Mouse (Mus musculus): Measurements from ENCODE around the gene Tifa. TPM values are rescaled to one million over a fixed set of nuclear protein-coding genes. Genes with fewer than 3 reads are reported as not detected.

The Tifa gene
- total and polyA plus RNA-seq, 3 experiments = 1.4 to 3.2 (median 2.8) TPM

DNA sequence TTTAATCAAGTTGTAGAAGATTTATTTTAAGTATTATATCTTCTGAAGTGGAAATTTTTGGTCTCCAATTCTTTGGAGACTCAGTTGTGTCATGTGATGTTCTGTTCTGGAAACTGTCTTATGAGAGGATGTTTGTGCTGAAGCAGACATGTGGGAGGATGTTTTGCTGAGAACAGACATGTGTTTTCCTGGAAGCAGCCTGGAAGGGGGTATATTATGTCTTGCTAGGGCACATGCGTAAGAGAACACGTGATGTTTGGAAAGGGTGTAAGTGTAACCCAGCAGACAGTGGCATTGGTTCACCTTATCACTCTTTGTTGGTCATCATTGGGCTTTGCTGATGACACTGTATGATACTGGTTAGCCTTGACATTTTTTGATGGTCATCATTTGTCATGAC is 85.9 kb downstream of the Tifa start:
- Histone ChIP-seq H3K79me2 (replicated peaks; ENCODE audit: control insufficient read depth, extremely low read depth, insufficient read depth, poor library complexity, severe bottlenecking) (no peaks in the 10 kb centered on the region), H3K9ac (ENCODE audit: insufficient read depth, low read depth) (no peak overlapping the region), H3K9me3 (replicated peaks; ENCODE audit: low read length) (no peaks in the 10 kb centered on the region), H3K36me3 (replicated peaks in 1 of 2; ENCODE audit: control insufficient read depth in 1 of 2, insufficient read depth in 1 of 2, low read length in 1 of 2) (no peaks in the 10 kb centered on the region), H3K4me3 (replicated peaks in 1 of 3; ENCODE audit: low read depth in 2 of 3, low read length in 2 of 3, poor library complexity in 1 of 3) (no peak overlapping the region), H3K4me1 (ENCODE audit: control insufficient read depth in 1 of 2, insufficient read depth in 2 of 2) (no peaks in the 10 kb centered on the region), H3K27me3 (replicated peaks) (no peaks in the 10 kb centered on the region), H3K4me2 (ENCODE audit: insufficient read depth, low read depth, poor library complexity, severe bottlenecking) (no peak overlapping the region), H3K27ac (ENCODE audit: insufficient read depth, low read depth) (no peak overlapping the region)
- no peak for TF ChIP-seq POLR2A (IDR thresholded peaks at IDR 0.05; ENCODE audit: low read depth, low read length)
- TF ChIP-seq CTCF (conservative IDR thresholded peaks at IDR 0.05 in 1 of 2, IDR thresholded peaks at IDR 0.05 in 1 of 2; ENCODE audit: low read depth in 2 of 2, low read length in 2 of 2) = no peak
- no peak for TF ChIP-seq JUND (conservative IDR thresholded peaks at IDR 0.05; ENCODE audit: low read depth, low read length)
- no peak for TF ChIP-seq USF2 (conservative IDR thresholded peaks at IDR 0.05; ENCODE audit: low read depth, low read length)
- TF ChIP-seq ETS1 (conservative IDR thresholded peaks at IDR 0.05; ENCODE audit: low read depth, low read length) = no peak
- TF ChIP-seq ZMIZ1 (IDR thresholded peaks at IDR 0.05; ENCODE audit: low read depth, low read length) = no peak
- no peak for TF ChIP-seq MEF2A (IDR thresholded peaks at IDR 0.05; ENCODE audit: borderline replicate concordance, low read depth, low read length)
- DNase-seq (ENCODE audit: extremely low read depth) = no peak
- dilution Hi-C loops (cut with MboI; ENCODE audit: extremely low pct_ligation_motif_present, extremely low pct_unique_long_range_greater_than_20kb, low sequenced_read_pairs) (no loop called here), in situ Hi-C loops (cut with MboI; ENCODE audit: low pct_ligation_motif_present, low pct_unique_long_range_greater_than_20kb, low sequenced_read_pairs) (no loop called here)

DNA sequence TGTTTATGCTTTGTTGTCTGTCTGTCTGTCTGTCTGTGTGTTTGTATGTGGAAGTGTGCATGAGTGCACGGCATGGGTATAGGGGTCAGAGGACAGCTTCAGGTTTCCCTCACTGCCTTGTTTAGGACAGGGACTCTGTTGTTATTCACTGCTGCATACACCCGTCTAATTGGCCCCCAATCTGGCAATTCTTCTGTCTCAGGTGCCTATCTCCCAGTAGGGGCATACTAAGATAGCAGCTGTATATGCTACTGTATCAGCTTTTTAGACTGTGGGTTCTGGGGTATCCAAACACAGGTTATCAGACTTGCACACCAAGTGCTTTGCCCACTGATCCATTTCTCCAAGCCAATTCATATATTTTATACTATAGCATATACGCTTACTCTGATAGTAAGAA is 90.4 kb downstream of the Tifa start:
- H3K4me3 ChIP-seq (replicated peaks in 1 of 3; ENCODE audit: low read depth in 2 of 3, low read length in 2 of 3, poor library complexity in 1 of 3) = no peak overlapping the region
- no peaks in the 10 kb centered on the region for H3K36me3 ChIP-seq (replicated peaks in 1 of 2; ENCODE audit: control insufficient read depth in 1 of 2, insufficient read depth in 1 of 2, low read length in 1 of 2)
- H3K27ac ChIP-seq (ENCODE audit: insufficient read depth, low read depth) = no peak overlapping the region
- TF ChIP-seq BHLHE40 (IDR thresholded peaks at IDR 0.05; ENCODE audit: low read depth, low read length) (no peak), MAFK (IDR thresholded peaks at IDR 0.05; ENCODE audit: insufficient replicate concordance, low read length) (no peak), RAD21 (IDR thresholded peaks at IDR 0.05; ENCODE audit: low read depth, low read length) (no peak), HCFC1 (IDR thresholded peaks at IDR 0.05; ENCODE audit: low read depth, low read length) (no peak), MXI1 (IDR thresholded peaks at IDR 0.05; ENCODE audit: low read depth, low read length) (no peak), ZC3H11A (IDR thresholded peaks at IDR 0.05; ENCODE audit: low read depth, low read length) (no peak), CHD1 (IDR thresholded peaks at IDR 0.05; ENCODE audit: low read depth, low read length) (no peak), SMC3 (IDR thresholded peaks at IDR 0.05; ENCODE audit: low read depth, low read length) (no peak)
- H3K27me3 ChIP-seq (replicated peaks) = no peaks in the 10 kb centered on the region
- H3K9me3 ChIP-seq (replicated peaks; ENCODE audit: low read length) = no peaks in the 10 kb centered on the region
- no peaks in the 10 kb centered on the region for H3K79me2 ChIP-seq (replicated peaks; ENCODE audit: control insufficient read depth, extremely low read depth, insufficient read depth, poor library complexity, severe bottlenecking)
- dilution Hi-C loops (cut with MboI; ENCODE audit: extremely low pct_ligation_motif_present, extremely low pct_unique_long_range_greater_than_20kb, low sequenced_read_pairs) (no loop called here), in situ Hi-C loops (cut with MboI; ENCODE audit: low pct_ligation_motif_present, low pct_unique_long_range_greater_than_20kb, low sequenced_read_pairs) (no loop called here)
- no peak overlapping the region for H3K9ac ChIP-seq (ENCODE audit: insufficient read depth, low read depth)
- DNase-seq (ENCODE audit: extremely low read depth) = no peak
- H3K4me1 ChIP-seq (ENCODE audit: control insufficient read depth in 1 of 2, insufficient read depth in 2 of 2) = peaks cover 0 to 11% of the 10 kb centered on the region in 2 experiments; a peak in 1 of 4 replicates
- H3K4me2 ChIP-seq (ENCODE audit: insufficient read depth, low read depth, poor library complexity, severe bottlenecking) = no peak overlapping the region

- Histone ChIP-seq H3K27ac (ENCODE audit: insufficient read depth, low read depth) (no peak overlapping the region), H3K4me3 (replicated peaks in 1 of 3; ENCODE audit: low read depth in 2 of 3, low read length in 2 of 3, poor library complexity in 1 of 3) (no peak overlapping the region), H3K9ac (ENCODE audit: insufficient read depth, low read depth) (no peak overlapping the region), H3K4me1 (ENCODE audit: control insufficient read depth in 1 of 2, insufficient read depth in 2 of 2) (peaks cover 0 to 11% of the 10 kb centered on the region in 2 experiments; a peak in 1 of 4 replicates), H3K9me3 (replicated peaks; ENCODE audit: low read length) (no peaks in the 10 kb centered on the region), H3K79me2 (replicated peaks; ENCODE audit: control insufficient read depth, extremely low read depth, insufficient read depth, poor library complexity, severe bottlenecking) (no peaks in the 10 kb centered on the region), H3K4me2 (ENCODE audit: insufficient read depth, low read depth, poor library complexity, severe bottlenecking) (no peak overlapping the region), H3K36me3 (replicated peaks in 1 of 2; ENCODE audit: control insufficient read depth in 1 of 2, insufficient read depth in 1 of 2, low read length in 1 of 2) (no peaks in the 10 kb centered on the region), H3K27me3 (replicated peaks) (no peaks in the 10 kb centered on the region)
- dilution Hi-C loops (cut with MboI; ENCODE audit: extremely low pct_ligation_motif_present, extremely low pct_unique_long_range_greater_than_20kb, low sequenced_read_pairs) (no loop called here), in situ Hi-C loops (cut with MboI; ENCODE audit: low pct_ligation_motif_present, low pct_unique_long_range_greater_than_20kb, low sequenced_read_pairs) (no loop called here)
- no peak for TF ChIP-seq IRF4 (IDR thresholded peaks at IDR 0.05; ENCODE audit: low read depth, low read length)
- TF ChIP-seq BHLHE40 (IDR thresholded peaks at IDR 0.05; ENCODE audit: low read depth, low read length) = no peak
- no peak for TF ChIP-seq MAZ (IDR thresholded peaks at IDR 0.05; ENCODE audit: low read depth, low read length)
- no peak for TF ChIP-seq TCF12 (IDR thresholded peaks at IDR 0.05; ENCODE audit: low read depth, low read length)
- TF ChIP-seq POLR2AphosphoS2 (IDR thresholded peaks at IDR 0.05; ENCODE audit: low read depth, low read length) = no peak
- TF ChIP-seq NRF1 (IDR thresholded peaks at IDR 0.05; ENCODE audit: low read depth, low read length) = no peak
- TF ChIP-seq MYC (IDR thresholded peaks at IDR 0.05; ENCODE audit: low read depth, low read length) = no peak
- no peak for TF ChIP-seq JUND (conservative IDR thresholded peaks at IDR 0.05; ENCODE audit: low read depth, low read length)
- no peak for TF ChIP-seq RAD21 (IDR thresholded peaks at IDR 0.05; ENCODE audit: low read depth, low read length)
- no peak for TF ChIP-seq ZMIZ1 (IDR thresholded peaks at IDR 0.05; ENCODE audit: low read depth, low read length)
- no peak for TF ChIP-seq MEF2A (IDR thresholded peaks at IDR 0.05; ENCODE audit: borderline replicate concordance, low read depth, low read length)
- TF ChIP-seq JUN (IDR thresholded peaks at IDR 0.05; ENCODE audit: insufficient read depth, low read depth, low read length) = no peak
- TF ChIP-seq EP300 (IDR thresholded peaks at IDR 0.05; ENCODE audit: low read length) = no peak
- no peak for TF ChIP-seq ZKSCAN1 (IDR thresholded peaks at IDR 0.05; ENCODE audit: borderline replicate concordance, low read depth, low read length)
- TF ChIP-seq E2F4 (IDR thresholded peaks at IDR 0.05; ENCODE audit: insufficient replicate concordance, low read depth, low read length) = no peak
- TF ChIP-seq USF1 (IDR thresholded peaks at IDR 0.05; ENCODE audit: low read depth, low read length) = no peak
- TF ChIP-seq MXI1 (IDR thresholded peaks at IDR 0.05; ENCODE audit: low read depth, low read length) = no peak
- DNase-seq (ENCODE audit: extremely low read depth) = no peak
Observed at GRCm38 (mm10) chr3:127881684-127882083, 92.1 kb downstream of the Tifa start.

Measured in CH12.LX (cell line).